ENCODE assay signal across 23 mouse cellular contexts in the genomic region with DNA sequence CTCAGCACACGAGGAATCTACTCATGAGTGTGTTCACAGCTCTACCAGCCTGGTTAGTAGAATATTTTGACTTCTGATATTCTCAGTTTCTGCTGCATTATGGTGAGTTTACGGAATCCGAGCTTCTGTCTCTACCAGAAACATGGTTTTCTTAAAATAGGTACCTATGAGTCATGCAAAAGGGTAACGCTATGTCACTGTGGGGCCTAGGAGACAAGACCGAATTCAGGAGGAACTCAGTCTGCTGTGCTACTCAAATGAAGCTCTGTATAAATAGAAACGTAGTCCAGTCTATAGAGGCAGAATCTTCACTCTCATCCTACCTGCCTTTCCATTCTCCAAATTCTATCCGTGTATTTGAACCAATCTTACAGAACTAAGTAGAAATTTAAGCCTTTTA.
DNase-seq lines count a peak whose midpoint lies in the region; ATAC-seq and TF ChIP-seq lines count a peak whose summit lies in the region.
"Had no signal": no experiment of that assay in that cellular context is flagged by ENCODE, and none has a peak within 500 bp of the region (broad histone marks: within the 10 kb centered on the region; RNA-seq: fewer than 3 reads in every experiment).

No protein-coding gene starts in this region.

- ATAC-seq in forebrain, embryonic 15.5 days (replicated peaks) = no peak
- ATAC-seq in frontal cortex, adult (ENCODE audit: low TSS enrichment) = peak; percentile 67
- ATAC-seq: activated CD4-positive, CD25-positive, alpha-beta regulatory T cell, adult 4 months; CD4-positive, CD25-positive, alpha-beta regulatory T cell, adult 4 months; Patski had no signal

- DNase-seq in forebrain, embryonic 10.5 days (ENCODE audit: extremely low spot score, low spot score) = no peak
- DNase-seq in frontal cortex, postnatal 14 days (ENCODE audit: low spot score in 2 of 2) = no peak
- peak; percentile 67 for DNase-seq in CH12.LX (ENCODE audit: extremely low read depth)
- DNase-seq in brain, adult 2 months (ENCODE audit: low read depth, low spot score) = peak; percentile 61
- DNase-seq in adrenal gland, adult 8-10 months = no peak
- no peak for DNase-seq in spleen, adult 18-20 months
- DNase-seq: adrenal gland, adult 2 months; adrenal gland, postnatal 10 days; adrenal gland, postnatal 14 days; adrenal gland, postnatal 25 days; adrenal gland, postnatal 36 days; B cell, adult 2 months; cerebellum, adult 11 months; cerebellum, adult 11-12 months; cerebellum, adult 18-20 months; cerebellum, adult 2 months; cerebellum, adult 8-10 months had no signal

- H3K27ac ChIP-seq in forebrain, embryonic 10.5 days = peak overlapping the region; percentile 51; the same call in 1 of the 2 replicates
- H3K27ac ChIP-seq in forebrain, embryonic 15.5 days (replicated peaks) = no peak overlapping the region
- no peak overlapping the region for H3K27ac ChIP-seq in CH12.LX (ENCODE audit: insufficient read depth, low read depth)

- H3K9me3 ChIP-seq in forebrain, embryonic 10.5 days = no peaks in the 10 kb centered on the region
- H3K9me3 ChIP-seq in forebrain, embryonic 15.5 days = no peaks in the 10 kb centered on the region
- no peaks in the 10 kb centered on the region for H3K9me3 ChIP-seq in CH12.LX (replicated peaks; ENCODE audit: low read length)
- H3K9me3 ChIP-seq: G1E had no signal

- H3K4me3 ChIP-seq in forebrain, embryonic 10.5 days = no peak overlapping the region
- no peak overlapping the region for H3K4me3 ChIP-seq in forebrain, embryonic 15.5 days
- H3K4me3 ChIP-seq in CH12.LX (replicated peaks in 1 of 3; ENCODE audit: low read depth in 2 of 3, low read length in 2 of 3, poor library complexity in 1 of 3) = no peak overlapping the region

- no peaks in the 10 kb centered on the region for H3K79me2 ChIP-seq in CH12.LX (replicated peaks; ENCODE audit: control insufficient read depth, extremely low read depth, insufficient read depth, poor library complexity, severe bottlenecking)

- H3K36me3 ChIP-seq in forebrain, embryonic 10.5 days (replicated peaks) = no peaks in the 10 kb centered on the region
- no peaks in the 10 kb centered on the region for H3K36me3 ChIP-seq in forebrain, embryonic 15.5 days
- H3K36me3 ChIP-seq in CH12.LX (replicated peaks in 1 of 2; ENCODE audit: control insufficient read depth in 1 of 2, insufficient read depth in 1 of 2, low read length in 1 of 2) = no peaks in the 10 kb centered on the region
- H3K36me3 ChIP-seq: G1E had no signal

- H3K4me1 ChIP-seq in forebrain, embryonic 10.5 days = peaks cover 7% of the 10 kb centered on the region
- H3K4me1 ChIP-seq in forebrain, embryonic 15.5 days = no peaks in the 10 kb centered on the region
- H3K4me1 ChIP-seq in CH12.LX (ENCODE audit: control insufficient read depth in 1 of 2, insufficient read depth in 2 of 2) = peaks cover 3 to 30% of the 10 kb centered on the region in 2 experiments; a peak in 2 of 4 replicates

- H3K9ac ChIP-seq in forebrain, embryonic 15.5 days (replicated peaks) = no peak overlapping the region
- no peak overlapping the region for H3K9ac ChIP-seq in CH12.LX (ENCODE audit: insufficient read depth, low read depth)

- WGBS in forebrain, embryonic 10.5 days = 92% methylated on average over 7 of the region's 7 CpGs
- 90% methylated on average over 7 of the region's 7 CpGs for WGBS in forebrain, embryonic 15.5 days

- no peak for TF ChIP-seq RAD21 in CH12.LX (IDR thresholded peaks at IDR 0.05; ENCODE audit: low read depth, low read length)

- no peak overlapping the region for H3K4me2 ChIP-seq in forebrain, embryonic 15.5 days (replicated peaks)
- no peak overlapping the region for H3K4me2 ChIP-seq in CH12.LX (ENCODE audit: insufficient read depth, low read depth, poor library complexity, severe bottlenecking)

- no peak for TF ChIP-seq CTCF in CH12.LX (conservative IDR thresholded peaks at IDR 0.05 in 1 of 2, IDR thresholded peaks at IDR 0.05 in 1 of 2; ENCODE audit: low read depth in 2 of 2, low read length in 2 of 2)

- TF ChIP-seq EP300 in CH12.LX (IDR thresholded peaks at IDR 0.05; ENCODE audit: low read length) = peak; percentile 37; the same call in 1 of the 2 replicates

- in situ Hi-C loops in CH12.LX (cut with MboI; ENCODE audit: low pct_ligation_motif_present, low pct_unique_long_range_greater_than_20kb, low sequenced_read_pairs) = no loop called here

- dilution Hi-C loops in CH12.LX (cut with MboI; ENCODE audit: extremely low pct_ligation_motif_present, extremely low pct_unique_long_range_greater_than_20kb, low sequenced_read_pairs) = no loop called here

- no peaks in the 10 kb centered on the region for H3K27me3 ChIP-seq in forebrain, embryonic 10.5 days (ENCODE audit: poor library complexity, severe bottlenecking)
- no peaks in the 10 kb centered on the region for H3K27me3 ChIP-seq in forebrain, embryonic 15.5 days
- no peaks in the 10 kb centered on the region for H3K27me3 ChIP-seq in CH12.LX (replicated peaks)
- H3K27me3 ChIP-seq: Patski had no signal

- TF ChIP-seq POLR2A in CH12.LX (IDR thresholded peaks at IDR 0.05; ENCODE audit: low read depth, low read length) = no peak

TF ChIP-seq in CH12.LX, 34 proteins besides CTCF, POLR2A, EP300 and RAD21:
- TF ChIP-seq ZMIZ1 (IDR thresholded peaks at IDR 0.05; ENCODE audit: low read depth, low read length) = no peak
- no peak for TF ChIP-seq GABPA (IDR thresholded peaks at IDR 0.05; ENCODE audit: insufficient replicate concordance, low read depth, low read length)
- no peak for TF ChIP-seq UBTF (IDR thresholded peaks at IDR 0.05; ENCODE audit: low read depth, low read length)
- peak; percentile 78 for TF ChIP-seq JUND (conservative IDR thresholded peaks at IDR 0.05; ENCODE audit: low read depth, low read length)
- no peak for TF ChIP-seq MAX (IDR thresholded peaks at IDR 0.05; ENCODE audit: low read length)
- peak; percentile 70 for TF ChIP-seq JUN (IDR thresholded peaks at IDR 0.05; ENCODE audit: insufficient read depth, low read depth, low read length)
- no peak for TF ChIP-seq PAX5 (IDR thresholded peaks at IDR 0.05; ENCODE audit: low read length)
- TF ChIP-seq MEF2A (IDR thresholded peaks at IDR 0.05; ENCODE audit: borderline replicate concordance, low read depth, low read length) = peak; percentile 91
- TF ChIP-seq TBP (conservative IDR thresholded peaks at IDR 0.05; ENCODE audit: low read depth, low read length) = no peak
- no peak for TF ChIP-seq IRF4 (IDR thresholded peaks at IDR 0.05; ENCODE audit: low read depth, low read length)
- no peak for TF ChIP-seq ZKSCAN1 (IDR thresholded peaks at IDR 0.05; ENCODE audit: borderline replicate concordance, low read depth, low read length)
- TF ChIP-seq ELF1 (IDR thresholded peaks at IDR 0.05; ENCODE audit: low read depth, low read length) = no peak
- TF ChIP-seq MXI1 (IDR thresholded peaks at IDR 0.05; ENCODE audit: low read depth, low read length) = no peak
- TF ChIP-seq RCOR1 (conservative IDR thresholded peaks at IDR 0.05; ENCODE audit: low read depth, low read length) = no peak
- no peak for TF ChIP-seq MYC (IDR thresholded peaks at IDR 0.05; ENCODE audit: low read depth, low read length)
- no peak for TF ChIP-seq BHLHE40 (IDR thresholded peaks at IDR 0.05; ENCODE audit: low read depth, low read length)
- no peak for TF ChIP-seq HCFC1 (IDR thresholded peaks at IDR 0.05; ENCODE audit: low read depth, low read length)
- no peak for TF ChIP-seq POLR2AphosphoS2 (IDR thresholded peaks at IDR 0.05; ENCODE audit: low read depth, low read length)
- TF ChIP-seq TCF12 (IDR thresholded peaks at IDR 0.05; ENCODE audit: low read depth, low read length) = no peak
- TF ChIP-seq CHD1 (IDR thresholded peaks at IDR 0.05; ENCODE audit: low read depth, low read length) = no peak
- no peak for TF ChIP-seq ZNF384 (IDR thresholded peaks at IDR 0.05; ENCODE audit: low read depth, low read length)
- no peak for TF ChIP-seq MAFK (IDR thresholded peaks at IDR 0.05; ENCODE audit: insufficient replicate concordance, low read length)
- TF ChIP-seq USF2 (conservative IDR thresholded peaks at IDR 0.05; ENCODE audit: low read depth, low read length) = no peak
- TF ChIP-seq KAT2A (IDR thresholded peaks at IDR 0.05; ENCODE audit: insufficient replicate concordance, low read length) = no peak
- TF ChIP-seq ETS1 (conservative IDR thresholded peaks at IDR 0.05; ENCODE audit: low read depth, low read length) = 0 out of 2 replicates have a peak, but pooled peaks have one; percentile 40
- TF ChIP-seq NELFE (IDR thresholded peaks at IDR 0.05; ENCODE audit: low read depth, low read length) = no peak
- TF ChIP-seq MAZ (IDR thresholded peaks at IDR 0.05; ENCODE audit: low read depth, low read length) = no peak
- TF ChIP-seq E2F4 (IDR thresholded peaks at IDR 0.05; ENCODE audit: insufficient replicate concordance, low read depth, low read length) = no peak
- no peak for TF ChIP-seq ZC3H11A (IDR thresholded peaks at IDR 0.05; ENCODE audit: low read depth, low read length)
- no peak for TF ChIP-seq USF1 (IDR thresholded peaks at IDR 0.05; ENCODE audit: low read depth, low read length)
- TF ChIP-seq SMC3 (IDR thresholded peaks at IDR 0.05; ENCODE audit: low read depth, low read length) = no peak
- no peak for TF ChIP-seq NRF1 (IDR thresholded peaks at IDR 0.05; ENCODE audit: low read depth, low read length)
- no peak for TF ChIP-seq SIN3A (IDR thresholded peaks at IDR 0.05; ENCODE audit: low read length)
- TF ChIP-seq CHD2 (IDR thresholded peaks at IDR 0.05; ENCODE audit: low read length) = no peak

Comparison
In these comparisons a context has a peak if more than half of its experiments do, and no peak if none do; other contexts are left out.
1. DNase-seq: peak in CH12.LX (single experiment) and brain, adult 2 months (single experiment); none in forebrain, embryonic 10.5 days (single experiment), frontal cortex, postnatal 14 days (0 of 2), adrenal gland, adult 8-10 months (single experiment) and spleen, adult 18-20 months (0 of 2).